Mouse (Mus musculus) layer of hippocampus, adult 2 months (tissue): ENCODE measurements around the gene Xpo6. TPM values are rescaled to one million over a fixed set of nuclear protein-coding genes. Genes with fewer than 3 reads are reported as not detected.

Source experiments
- DNase-seq, 2 experiments: peaks; one replicate each; pipeline ENCODE4 v3.0.0; 2022; ENCODE audit warnings: low spot score in 2 of 2
- H3K27ac ChIP-seq: fragments of 200-600 bp; 2 replicates; pipeline ENCODE4 v1.8.1; 2022
- H3K4me3 ChIP-seq: fragments of 200-600 bp; 2 replicates; pipeline ENCODE4 v1.8.1; 2022; ENCODE audit warnings: mild to moderate bottlenecking
- CTCF ChIP-seq: fragments of 200-600 bp; conservative IDR thresholded peaks from 2 replicates; pipeline ENCODE4 v1.8.1; 2022; ENCODE audit warnings: antibody characterized with exemption, mild to moderate bottlenecking, moderate library complexity
- long read RNA-seq, 2 experiments: library from polyadenylated mRNA; stranded (forward); transcript quantifications; one replicate each; pipeline ENCODE4 v2.0.0; 2021; ENCODE audit warnings: borderline mapping rate in 2 of 2
- total RNA-seq, 2 experiments: library from RNA; stranded (reverse); gene quantifications; 2 replicates each; pipeline ENCODE4 v1.2.3; 2021

Gene Xpo6
- 10 to 100 TPM; 91.1 to 92.3 TPM for total RNA-seq
- long read RNA-seq, experiment 1, full-length matches to known transcripts: 22 of 51 reads
- long read RNA-seq, experiment 1, partial matches to known transcripts: 14 of 51 reads
- long read RNA-seq, experiment 1, other reads (novel, unspliced or antisense): 15 of 51 reads
- long read RNA-seq, experiment 2, full-length matches to known transcripts: 37 of 62 reads
- long read RNA-seq, experiment 2, partial matches to known transcripts: 8 of 62 reads
- long read RNA-seq, experiment 2, other reads (novel, unspliced or antisense): 17 of 62 reads

DNA sequence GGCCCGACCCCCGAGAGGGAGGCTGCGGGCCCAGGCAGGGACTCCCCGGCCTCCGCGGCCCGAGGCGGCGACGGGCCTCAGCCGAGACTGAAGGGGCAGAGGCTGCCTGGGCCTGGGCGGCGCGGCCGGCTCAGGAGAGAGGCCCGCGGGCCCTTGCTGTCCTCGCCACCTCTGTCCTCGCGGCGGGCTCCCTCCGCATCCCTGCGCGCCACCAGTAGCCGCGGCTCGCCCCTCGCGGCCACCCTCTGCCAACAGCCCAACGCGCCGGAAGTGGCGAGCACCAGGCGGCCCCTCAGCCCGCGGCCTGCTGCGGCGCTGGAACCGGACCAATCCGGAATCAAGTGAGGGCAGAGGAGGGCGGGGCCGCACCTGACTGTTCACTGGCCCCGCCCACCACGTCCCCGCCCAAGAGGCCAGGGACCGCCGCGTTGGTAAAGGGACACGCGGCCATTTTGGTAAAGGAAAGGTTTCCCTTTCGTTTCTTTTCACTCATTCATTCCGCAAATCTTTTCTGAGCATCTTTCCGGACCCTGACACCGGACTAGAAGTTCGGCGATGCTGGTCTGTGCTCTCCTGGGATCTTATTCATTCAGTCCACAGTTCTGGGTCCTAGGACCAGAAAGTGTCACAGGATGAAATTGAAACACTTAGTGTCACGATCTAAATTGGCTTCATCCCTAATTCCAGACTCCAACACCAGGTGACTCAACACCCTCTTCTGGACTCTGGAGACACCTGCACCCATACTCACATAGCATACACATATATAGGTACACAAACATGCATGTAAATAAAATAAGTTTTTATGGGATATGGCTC is at the start of gene Xpo6:
Gene Xpo6 (minus strand): TSS at position 324 of the 819 bp plus-strand sequence.
- H3K27ac ChIP-seq: peak within 1 kb of the TSS; percentile 93

DNA sequence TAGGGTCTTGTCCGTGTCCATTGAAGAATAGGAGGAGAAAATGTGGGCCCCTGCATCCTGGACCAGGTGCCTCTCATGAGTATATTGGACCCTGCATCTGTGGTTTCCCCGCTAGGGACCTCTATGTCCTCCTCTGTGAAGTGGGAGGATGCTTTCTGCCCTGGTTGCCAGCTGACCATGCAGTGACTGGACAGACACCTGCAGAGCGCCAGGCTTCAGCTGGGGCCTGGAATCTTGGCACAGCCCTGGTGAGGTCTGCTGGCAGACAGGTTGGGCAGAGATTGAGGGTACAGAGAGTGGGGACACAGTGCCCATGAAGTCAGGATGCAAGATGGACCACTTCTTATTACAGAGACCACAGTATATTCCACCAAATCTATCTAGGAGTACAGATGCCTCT is 49.7 kb upstream of the Xpo6 start:
- no peak for TF ChIP-seq CTCF
- no peak overlapping the region for H3K4me3 ChIP-seq
- DNase-seq: no peak
- H3K27ac ChIP-seq: no peak overlapping the region

More for the DNA sequence above, at the start of gene Xpo6:
- peak; percentile 93 to 94 for DNase-seq
- 0 out of 2 replicates have a peak, but pooled peaks have one; percentile 13 for TF ChIP-seq CTCF
- peak within 1 kb of the TSS; percentile 91 for H3K4me3 ChIP-seq

DNA sequence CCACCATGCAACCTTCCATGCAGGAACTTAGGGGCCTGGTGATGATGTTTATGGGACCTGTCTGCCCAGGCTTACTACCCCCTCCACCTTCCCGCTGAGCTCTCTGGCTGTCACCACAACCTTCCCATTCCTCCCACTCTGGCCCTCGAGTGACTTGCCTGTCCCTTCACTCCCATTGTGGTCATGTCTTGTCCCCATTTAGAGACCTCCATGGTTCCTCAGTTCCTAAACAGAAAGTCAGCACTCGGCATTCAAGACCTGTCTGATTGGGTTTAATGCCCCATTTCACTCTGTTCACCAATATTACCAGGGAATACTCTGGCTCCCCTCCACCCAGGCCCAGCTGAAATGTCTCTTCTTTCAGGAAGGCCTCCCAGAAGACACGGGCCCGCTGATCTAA is 48.8 kb upstream of the Xpo6 start:
- DNase-seq: no peak
- Histone ChIP-seq H3K27ac (no peak overlapping the region), H3K4me3 (no peak overlapping the region)
- TF ChIP-seq CTCF: no peak

DNA sequence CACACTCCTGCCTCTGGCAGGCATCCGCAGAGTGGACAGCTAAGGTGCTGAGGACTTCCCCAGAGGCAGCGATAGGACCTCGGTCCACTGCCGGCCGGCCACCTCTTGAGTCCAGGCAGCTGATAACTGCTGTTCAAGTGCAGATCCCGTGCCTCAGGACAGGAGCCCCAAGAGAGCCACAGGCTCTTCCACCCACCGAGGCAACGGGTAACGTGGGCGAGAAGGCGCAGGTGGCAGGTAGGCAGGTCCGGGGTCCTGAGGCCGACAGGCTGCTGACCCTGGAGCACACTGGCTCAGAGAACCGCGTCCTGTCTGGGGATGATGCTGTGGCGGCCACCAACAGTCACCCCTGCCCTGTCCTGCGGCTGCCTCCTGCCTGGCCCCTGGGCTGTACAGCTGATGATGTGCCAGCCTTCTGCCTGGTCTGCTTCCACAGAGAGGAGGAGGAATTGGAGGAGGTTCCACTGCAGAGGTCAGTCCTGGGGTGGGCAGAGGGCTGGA is 48.4 kb upstream of the Xpo6 start:
- DNase-seq: no peak
- Histone ChIP-seq H3K4me3 (no peak overlapping the region), H3K27ac (no peak overlapping the region)
- TF ChIP-seq CTCF: no peak

DNA sequence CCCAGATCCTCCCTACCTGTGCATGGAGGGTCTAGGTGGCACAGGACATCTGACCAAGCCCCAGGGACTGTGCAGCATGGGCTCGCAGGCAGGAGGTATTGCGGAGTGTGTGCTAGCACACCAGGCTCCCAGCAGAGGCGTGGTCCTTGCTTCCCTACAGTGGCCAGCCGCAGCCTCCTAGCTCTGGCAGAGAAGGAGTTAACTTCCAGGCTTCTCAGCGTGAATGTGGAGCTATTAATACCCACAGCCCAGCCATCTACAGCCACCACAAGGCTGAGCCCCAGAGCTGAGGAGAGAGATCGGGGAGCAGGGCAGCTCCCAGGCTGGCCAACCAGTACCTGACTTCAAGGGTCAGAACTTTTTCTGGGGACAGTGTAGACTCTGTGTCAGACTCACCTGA is 47.8 kb upstream of the Xpo6 start:
- no peak for TF ChIP-seq CTCF
- H3K4me3 ChIP-seq: no peak overlapping the region
- DNase-seq: no peak
- H3K27ac ChIP-seq: no peak overlapping the region

DNA sequence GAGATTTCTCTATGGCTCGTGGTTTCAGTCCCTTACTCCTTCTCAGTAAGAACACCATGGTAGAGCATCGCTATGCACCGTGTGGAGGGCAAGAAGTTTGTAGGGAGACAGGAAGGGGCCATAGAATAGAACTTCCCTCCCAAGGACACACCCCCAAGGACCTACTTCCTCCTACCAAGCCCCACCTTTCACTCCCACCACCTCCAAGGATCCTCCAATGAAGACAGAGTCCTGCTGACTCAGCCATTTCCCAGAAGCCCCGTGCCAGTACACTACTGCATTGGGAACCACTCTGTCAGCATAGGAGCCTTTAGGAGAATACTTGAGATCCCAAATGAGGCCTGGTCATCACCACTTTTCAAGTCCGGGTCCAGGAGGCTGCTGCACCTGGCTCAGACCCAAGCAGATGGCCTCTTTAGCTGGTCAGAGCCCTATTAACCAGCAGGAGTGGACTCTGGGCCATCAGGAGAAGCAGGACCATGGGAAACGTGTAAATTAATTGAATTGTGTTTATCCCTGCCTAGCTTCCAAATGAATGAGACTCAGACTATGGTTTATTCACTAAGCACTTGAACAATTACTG is 44.0 kb upstream of the Xpo6 start:
- Histone ChIP-seq H3K27ac (no peak overlapping the region), H3K4me3 (no peak overlapping the region)
- TF ChIP-seq CTCF: no peak
- DNase-seq: no peak

DNA sequence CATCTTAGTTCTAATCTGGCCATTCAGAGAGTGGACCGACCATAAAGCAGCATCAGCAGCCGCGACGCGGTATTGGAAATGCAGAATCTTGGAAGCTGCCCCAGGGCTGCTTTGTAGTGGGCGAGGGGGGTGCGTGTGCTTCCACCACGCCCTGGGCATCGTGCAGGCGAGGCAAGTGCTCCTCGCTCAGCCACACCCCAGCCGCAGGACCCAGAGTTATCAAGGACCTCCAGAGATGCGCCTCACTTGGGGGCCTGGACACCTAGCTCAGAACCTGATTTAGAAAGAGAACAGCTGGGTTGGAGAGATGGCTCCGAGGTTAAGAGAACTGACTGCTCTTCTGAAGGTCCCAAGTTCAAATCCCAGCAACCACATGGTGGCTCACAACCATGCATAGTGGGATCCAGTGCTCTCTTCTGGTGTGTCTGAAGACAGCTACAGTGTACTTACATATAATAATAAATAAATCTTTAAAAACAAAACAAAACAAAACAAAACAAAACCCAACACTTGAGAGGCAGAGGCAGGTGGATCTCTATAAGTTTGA is 40.6 kb upstream of the Xpo6 start:
- DNase-seq: no peak
- no peak for TF ChIP-seq CTCF
- Histone ChIP-seq H3K27ac (no peak overlapping the region), H3K4me3 (no peak overlapping the region)

DNA sequence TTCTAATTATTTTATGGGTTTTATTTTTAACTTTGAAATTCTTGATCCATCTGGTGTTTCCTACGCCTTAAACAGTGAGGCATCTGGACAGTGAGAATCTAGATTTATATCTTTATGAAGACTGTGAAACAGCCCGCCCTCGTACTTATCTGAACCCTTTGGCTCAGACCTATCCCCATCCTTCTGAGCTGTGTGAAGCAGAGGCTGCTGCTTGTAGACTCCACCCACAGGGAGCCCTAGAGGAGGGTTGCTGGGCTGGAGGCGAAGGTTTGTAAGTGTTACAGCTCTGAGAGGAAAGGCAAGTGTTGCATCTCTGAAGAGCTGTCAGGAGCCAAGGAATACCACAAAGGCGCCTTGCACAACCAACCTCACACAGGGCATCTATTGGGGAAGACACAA is 36.5 kb upstream of the Xpo6 start:
- no peak for TF ChIP-seq CTCF
- DNase-seq: peak in 1 of 2 experiments; percentile 50
- H3K27ac ChIP-seq: no peak overlapping the region
- H3K4me3 ChIP-seq: no peak overlapping the region

DNA sequence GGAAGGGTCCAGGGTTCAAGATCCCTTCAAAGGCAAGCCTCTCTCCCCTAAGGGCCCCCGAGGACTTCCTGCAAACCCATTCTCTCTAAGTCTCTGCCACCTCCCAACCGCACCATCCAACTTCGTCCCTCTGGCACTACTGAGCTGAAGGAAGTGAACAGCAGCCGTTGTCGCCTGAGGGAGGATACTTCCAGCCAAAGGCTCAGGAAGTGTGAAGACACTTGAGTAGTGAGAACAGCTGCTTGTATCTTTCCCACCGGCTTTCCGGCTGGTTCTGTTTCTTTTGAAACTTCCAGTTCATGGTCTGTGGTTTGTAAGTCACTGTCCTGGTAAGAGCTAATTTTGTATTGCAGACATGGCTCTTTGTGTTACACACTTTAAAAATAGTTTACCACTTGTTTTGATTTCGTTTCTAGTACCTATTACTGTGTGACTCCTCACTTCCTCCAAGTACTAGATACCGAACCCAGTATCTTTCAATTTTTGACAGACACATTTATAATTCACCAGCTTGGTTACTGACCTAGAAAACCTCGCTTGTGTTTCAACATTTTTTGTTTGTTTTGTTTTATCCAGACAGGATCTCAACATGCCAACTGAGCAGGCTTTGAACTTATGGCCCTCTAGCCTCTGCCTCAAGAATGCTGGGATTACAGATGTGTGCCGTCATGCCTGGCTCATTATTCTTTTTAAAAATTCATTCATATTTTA is 35.9 kb upstream of the Xpo6 start:
- Histone ChIP-seq H3K27ac (no peak overlapping the region), H3K4me3 (no peak overlapping the region)
- no peak for DNase-seq
- no peak for TF ChIP-seq CTCF

DNA sequence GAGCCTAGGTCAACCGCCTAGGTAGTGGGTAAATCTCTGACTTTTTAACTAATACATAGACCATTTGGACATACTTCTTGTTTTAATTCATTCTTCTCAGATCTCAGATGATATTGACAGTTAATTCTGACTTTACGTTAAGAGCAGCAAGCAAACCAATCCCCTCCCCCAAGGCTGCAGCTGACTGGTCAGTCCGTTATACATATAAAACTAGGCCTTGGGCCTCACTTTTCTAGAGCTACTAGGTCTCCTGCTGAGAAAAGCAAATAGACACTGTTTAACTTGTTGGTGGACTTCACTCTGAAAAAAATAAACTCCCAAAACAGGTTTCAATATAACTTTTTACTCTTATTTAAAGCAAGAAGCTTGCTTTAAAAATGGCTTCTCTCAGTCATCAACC is 34.3 kb upstream of the Xpo6 start:
- no peak for DNase-seq
- H3K4me3 ChIP-seq: no peak overlapping the region
- H3K27ac ChIP-seq: no peak overlapping the region
- TF ChIP-seq CTCF: no peak

DNA sequence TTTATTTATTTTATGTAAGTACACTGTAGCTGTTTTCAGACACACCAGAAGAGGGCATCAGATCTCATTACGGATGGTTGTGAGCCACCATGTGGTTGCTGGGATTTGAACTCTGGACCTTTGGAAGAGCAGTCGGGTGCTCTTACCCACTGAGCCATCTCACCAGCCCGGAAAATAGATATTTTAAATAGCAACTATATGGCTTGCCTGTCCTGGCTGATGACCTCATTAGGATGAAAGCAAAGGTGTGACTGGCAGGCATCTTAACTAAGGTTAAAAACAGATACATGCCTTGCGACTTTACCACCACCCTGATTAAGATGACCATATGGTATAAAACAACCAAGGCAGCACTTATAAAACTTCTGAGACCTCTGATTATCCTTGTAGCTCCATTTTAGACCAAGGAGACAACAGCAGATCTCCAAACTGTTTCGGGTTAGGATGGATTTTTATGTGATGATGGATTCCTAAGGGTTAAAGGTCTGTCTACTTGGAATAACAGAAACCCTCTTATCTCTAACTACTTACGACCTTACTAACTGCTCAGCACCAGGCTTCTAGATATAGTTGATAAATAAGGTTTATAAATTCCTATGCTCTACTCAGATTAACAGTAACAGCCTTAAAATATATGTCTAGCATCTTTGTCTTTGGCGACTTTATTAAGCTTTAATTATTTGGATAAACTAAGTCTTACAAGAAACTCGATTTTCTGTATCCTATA is 32.2 kb upstream of the Xpo6 start:
- H3K4me3 ChIP-seq: no peak overlapping the region
- no peak for TF ChIP-seq CTCF

More for the DNA sequence above, 32.2 kb upstream of the Xpo6 start:
- no peak overlapping the region for H3K27ac ChIP-seq
- no peak for DNase-seq
